Mouse (Mus musculus): ENCODE results near the gene Urb2. TPM values are rescaled to one million over a fixed set of nuclear protein-coding genes. Genes with fewer than 3 reads are reported as not detected.
A peak's percentile ranks its signal among the peaks of the same experiment; 100 is the strongest.

Urb2 gene
- polyA plus RNA-seq, 1 experiment from 2014 or later = 5.5 TPM

DNA sequence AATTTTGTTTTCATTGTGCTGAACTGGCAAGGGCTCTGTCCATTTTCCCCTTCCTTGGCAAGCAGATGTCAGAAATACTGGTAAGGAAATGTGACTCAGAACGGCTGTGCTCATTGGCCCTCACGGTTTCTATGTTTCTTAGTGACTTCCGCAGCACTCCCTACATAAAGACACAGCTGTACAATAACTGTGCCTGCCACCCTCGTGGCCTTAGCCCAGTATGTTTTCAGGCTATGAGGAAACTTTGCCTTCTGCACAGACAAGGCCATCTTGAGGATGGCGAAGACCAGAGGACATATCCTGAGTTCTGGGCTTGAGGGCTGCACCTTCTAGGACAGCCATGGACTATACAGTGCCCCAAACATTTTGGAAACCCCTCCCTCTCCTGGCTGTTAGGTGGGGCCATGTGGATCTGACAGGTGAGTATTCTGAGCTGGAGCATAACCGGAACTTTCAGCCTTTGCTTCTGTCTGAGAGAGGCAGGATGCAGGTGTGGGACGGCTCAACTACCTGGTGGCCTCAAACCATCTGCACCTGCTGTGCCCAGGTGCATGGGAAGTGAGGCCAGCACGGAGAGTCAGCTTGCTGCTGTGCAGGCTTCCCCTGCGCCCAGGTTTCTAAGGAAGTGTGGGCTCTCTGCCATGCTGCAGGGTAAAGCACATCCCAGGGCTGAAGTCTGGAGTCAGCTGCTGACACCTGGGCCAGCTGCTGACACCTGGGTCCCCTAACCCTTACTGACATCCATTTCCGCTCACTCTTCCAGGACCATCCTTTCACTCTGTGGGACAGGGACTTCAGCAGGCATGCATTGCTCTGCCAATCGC lies 35.7 kb downstream of the Urb2 start:
- H3K27me3 ChIP-seq = no peaks in the 10 kb centered on the region
- no peak for ATAC-seq (replicated peaks; ENCODE audit: low FRiP score)
- no peaks in the 10 kb centered on the region for H3K9me3 ChIP-seq (replicated peaks)
- H3K4me3 ChIP-seq (replicated peaks) = no peak overlapping the region
- H3K9ac ChIP-seq = no peak overlapping the region
- H3K36me3 ChIP-seq = no peaks in the 10 kb centered on the region
- H3K4me2 ChIP-seq = no peak overlapping the region
- no peaks in the 10 kb centered on the region for H3K4me1 ChIP-seq
- 75% methylated on average over 11 of the region's 11 CpGs for WGBS
- no peak overlapping the region for H3K27ac ChIP-seq

DNA sequence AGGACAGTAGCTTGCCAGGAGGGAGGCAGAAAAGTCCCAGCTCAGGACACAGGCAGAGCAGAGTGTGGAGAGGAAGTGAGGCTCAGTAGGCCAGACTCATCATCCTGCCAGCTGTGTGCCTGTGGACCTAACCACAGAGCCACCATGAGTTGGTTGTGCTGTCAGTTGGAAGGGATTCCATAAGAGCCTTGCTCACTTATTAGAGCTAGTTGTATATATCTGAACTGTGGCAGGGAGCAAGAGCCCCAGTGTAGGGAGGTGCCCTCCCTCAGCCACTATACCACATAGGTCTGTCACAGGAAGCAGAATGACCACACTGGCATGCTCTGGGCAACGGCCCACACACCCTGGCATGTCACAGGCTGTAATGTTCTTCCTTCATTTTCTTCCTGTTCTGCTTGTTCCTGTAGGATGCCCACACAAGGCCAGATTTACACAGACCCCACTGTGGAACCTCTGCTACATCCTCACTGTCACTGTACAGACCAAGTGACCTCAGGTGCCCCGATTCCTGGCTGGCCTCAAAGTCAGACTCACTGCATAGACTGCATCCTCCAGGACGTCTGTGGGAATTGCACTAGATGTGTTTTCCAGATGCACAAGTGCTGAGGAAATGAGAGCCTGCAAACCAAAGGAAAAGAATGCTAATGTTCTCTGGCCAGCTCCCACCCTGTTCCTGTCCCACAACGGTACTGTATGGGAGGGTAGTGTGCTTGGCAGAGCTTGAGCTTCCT lies 45.2 kb downstream of the Urb2 start:
- Histone ChIP-seq H3K4me1 (peaks cover 14% of the 10 kb centered on the region), H3K9me3 (replicated peaks) (no peaks in the 10 kb centered on the region), H3K27me3 (0 out of 2 replicates have a peak, but pooled peaks cover 2% of the 10 kb centered on the region), H3K4me2 (no peak overlapping the region), H3K36me3 (no peaks in the 10 kb centered on the region), H3K9ac (no peak overlapping the region), H3K27ac (no peak overlapping the region), H3K4me3 (replicated peaks) (no peak overlapping the region)
- 47% methylated on average over 4 of the region's 4 CpGs for WGBS
- no peak for ATAC-seq (replicated peaks; ENCODE audit: low FRiP score)

DNA sequence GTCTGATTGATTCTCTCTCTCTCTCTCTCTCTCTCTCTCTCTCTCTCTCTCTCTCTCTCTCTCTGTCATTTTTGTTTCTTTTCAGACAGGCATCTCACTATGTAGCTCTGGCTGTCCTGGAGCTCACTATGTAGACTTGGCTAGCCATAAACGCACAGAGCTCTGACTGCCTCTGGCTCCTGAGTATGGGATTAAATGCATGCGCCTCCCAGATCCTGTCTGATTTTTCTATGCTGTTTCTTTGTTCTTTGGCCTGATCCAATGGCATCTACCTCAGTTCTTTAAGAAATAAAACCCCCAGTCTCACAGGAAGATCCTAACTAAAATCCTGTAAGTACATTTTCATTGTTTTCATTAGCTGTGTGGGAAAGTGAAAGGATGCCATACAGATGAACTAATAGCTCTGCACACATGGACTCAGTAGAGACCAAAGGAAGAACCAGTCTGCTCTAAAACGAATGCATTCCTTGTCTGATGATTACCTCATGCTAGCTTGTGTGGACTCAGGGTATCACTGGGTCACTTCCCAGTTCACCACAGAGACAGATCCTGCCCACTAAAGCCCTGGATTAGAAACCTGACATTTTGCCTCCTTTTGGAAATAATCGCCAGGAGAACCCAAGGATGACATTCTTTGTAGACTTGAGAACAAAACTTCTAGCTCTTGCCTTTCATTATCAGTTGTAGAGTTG lies 45.9 kb downstream of the Urb2 start:
- no peak overlapping the region for H3K27ac ChIP-seq
- 78% methylated on average over 4 of the region's 4 CpGs for WGBS

DNA sequence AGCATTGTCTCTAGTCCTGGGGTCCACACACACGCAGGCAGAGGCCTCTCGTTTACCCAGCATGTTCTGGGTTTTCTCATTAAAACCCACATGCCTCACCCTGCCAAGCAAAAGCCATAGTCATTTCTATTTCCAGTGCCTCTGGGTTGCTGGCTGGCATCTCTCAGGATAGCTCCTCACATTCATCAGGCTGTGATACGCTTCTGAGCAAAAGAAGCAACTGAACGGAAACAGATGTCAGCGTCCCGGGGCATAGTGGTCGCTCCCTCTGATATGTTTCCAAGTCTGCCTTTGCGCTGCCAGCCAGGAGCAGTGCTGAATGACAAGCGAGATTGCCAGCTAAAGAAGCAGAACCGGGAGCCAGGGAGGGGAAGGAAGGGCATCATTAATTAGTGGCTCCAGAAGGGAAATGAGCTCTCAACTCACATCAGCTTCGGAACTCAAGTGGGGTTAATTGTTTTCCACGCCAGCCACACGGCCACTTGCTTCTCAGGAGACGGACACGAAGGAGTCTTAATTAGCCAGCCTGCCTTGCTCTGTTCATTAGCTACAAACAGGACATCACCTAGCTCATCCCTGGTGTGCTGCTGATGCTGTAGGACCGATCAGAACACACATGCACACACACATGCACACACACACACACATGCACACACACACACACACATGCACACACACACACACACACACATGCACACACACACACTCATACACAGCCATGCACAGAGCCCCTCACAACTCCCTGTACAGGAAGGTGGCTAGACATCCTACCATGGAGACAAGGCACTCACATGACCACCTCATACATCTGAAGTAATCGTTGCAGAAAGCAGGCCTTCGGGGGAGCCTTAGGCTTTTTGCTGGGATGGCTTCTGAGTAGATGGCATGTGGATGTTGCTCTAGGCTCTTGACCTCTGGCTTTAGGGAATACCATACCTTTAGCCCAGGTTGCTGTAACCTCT lies 49.3 kb downstream of the Urb2 start:
- Histone ChIP-seq H3K9me3 (replicated peaks) (no peaks in the 10 kb centered on the region), H3K4me3 (replicated peaks) (no peak overlapping the region), H3K27ac (no peak overlapping the region), H3K36me3 (no peaks in the 10 kb centered on the region), H3K4me1 (peaks cover 15% of the 10 kb centered on the region), H3K27me3 (0 out of 2 replicates have a peak, but pooled peaks cover 7% of the 10 kb centered on the region), H3K4me2 (peak overlapping the region; percentile 16; the same call in 1 of the 2 replicates), H3K9ac (no peak overlapping the region)
- no peak for ATAC-seq (replicated peaks; ENCODE audit: low FRiP score)
- 30% methylated on average over 18 of the region's 18 CpGs for WGBS

More for the DNA sequence above, 45.9 kb downstream of the Urb2 start:
- H3K9ac ChIP-seq = no peak overlapping the region
- no peak overlapping the region for H3K4me3 ChIP-seq (replicated peaks)
- H3K9me3 ChIP-seq (replicated peaks) = no peaks in the 10 kb centered on the region
- no peak overlapping the region for H3K4me2 ChIP-seq
- H3K27me3 ChIP-seq = 0 out of 2 replicates have a peak, but pooled peaks cover 5% of the 10 kb centered on the region
- peaks cover 14% of the 10 kb centered on the region for H3K4me1 ChIP-seq
- no peak for ATAC-seq (replicated peaks; ENCODE audit: low FRiP score)
- H3K36me3 ChIP-seq = no peaks in the 10 kb centered on the region

DNA sequence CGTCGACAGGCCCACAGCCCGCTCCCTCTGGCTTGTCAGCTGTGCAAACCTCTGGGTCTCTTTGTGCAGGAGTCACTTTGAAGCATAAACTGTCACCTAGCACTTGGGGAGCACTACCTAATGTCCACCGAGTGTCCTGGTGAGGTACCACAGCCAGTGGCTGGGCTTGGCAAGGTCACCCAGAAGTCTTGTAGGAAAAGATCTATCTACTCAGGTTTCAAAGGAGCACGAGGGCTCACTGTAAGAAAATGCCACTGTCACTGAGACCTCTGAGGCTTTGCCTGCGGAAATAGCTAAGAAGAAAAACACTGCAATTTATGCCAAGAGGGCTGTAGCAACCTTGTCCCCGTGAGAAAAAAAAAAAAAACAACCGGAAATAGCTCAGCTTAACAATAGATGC lies 54.7 kb downstream of the Urb2 start:
- Histone ChIP-seq H3K4me3 (replicated peaks) (no peak overlapping the region), H3K9ac (no peak overlapping the region), H3K36me3 (no peaks in the 10 kb centered on the region), H3K27ac (no peak overlapping the region), H3K9me3 (replicated peaks) (no peaks in the 10 kb centered on the region), H3K4me2 (no peak overlapping the region), H3K4me1 (peaks cover 19% of the 10 kb centered on the region), H3K27me3 (0 out of 2 replicates have a peak, but pooled peaks cover 7% of the 10 kb centered on the region)
- no peak for ATAC-seq (replicated peaks; ENCODE audit: low FRiP score)
- WGBS = 25% methylated on average over 8 of the region's 8 CpGs

DNA sequence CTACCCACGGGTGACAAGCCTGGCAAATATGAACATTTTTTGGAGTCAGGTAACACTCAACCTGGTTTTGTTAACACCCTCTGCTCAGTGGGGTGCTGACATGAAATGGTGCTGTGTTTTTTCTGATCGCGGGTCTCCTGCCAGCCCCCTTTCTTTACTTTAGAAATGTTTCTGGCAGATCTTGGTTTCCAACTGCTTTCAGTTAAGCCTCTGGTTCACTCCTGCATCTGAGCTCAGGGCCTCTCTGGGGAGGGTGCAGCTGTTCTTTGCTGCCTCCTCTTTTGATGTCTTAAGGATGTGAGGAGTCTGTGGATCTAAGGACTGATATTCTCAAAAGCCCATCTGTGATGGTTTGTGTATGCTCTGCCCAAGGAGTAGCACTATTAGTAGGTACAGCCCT lies 55.1 kb downstream of the Urb2 start:
- no peak overlapping the region for H3K4me2 ChIP-seq
- no peak for ATAC-seq (replicated peaks; ENCODE audit: low FRiP score)

DNA sequence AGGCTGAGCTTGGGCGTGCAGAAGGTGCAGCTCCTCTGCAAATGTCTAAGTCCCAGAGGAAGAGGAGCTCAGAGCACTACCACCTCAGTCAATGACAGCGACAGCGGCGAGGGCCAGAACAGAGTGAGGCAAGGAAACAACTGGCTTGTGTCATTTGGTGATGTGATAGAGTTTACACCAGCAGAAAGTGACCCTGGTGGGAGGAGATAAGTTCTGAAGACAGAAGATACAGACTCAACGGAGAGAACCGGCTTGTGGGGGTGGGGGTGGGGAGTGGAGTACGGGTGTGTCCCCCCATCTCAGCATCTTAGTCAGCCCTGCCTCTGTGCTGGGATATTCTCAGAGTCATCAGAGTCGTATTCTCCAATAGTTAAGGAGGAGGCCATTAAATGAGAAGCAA lies 56.1 kb downstream of the Urb2 start:
- no peak overlapping the region for H3K4me3 ChIP-seq (replicated peaks)
- 67% methylated on average over 8 of the region's 8 CpGs for WGBS
- no peak overlapping the region for H3K9ac ChIP-seq
- no peak overlapping the region for H3K4me2 ChIP-seq
- H3K27me3 ChIP-seq = 0 out of 2 replicates have a peak, but pooled peaks cover under 1% of the 10 kb centered on the region
- no peaks in the 10 kb centered on the region for H3K9me3 ChIP-seq (replicated peaks)
- peaks cover 19% of the 10 kb centered on the region for H3K4me1 ChIP-seq
- ATAC-seq (replicated peaks; ENCODE audit: low FRiP score) = no peak
- H3K36me3 ChIP-seq = no peaks in the 10 kb centered on the region
- H3K27ac ChIP-seq = no peak overlapping the region

More for the DNA sequence above, 55.1 kb downstream of the Urb2 start:
- Histone ChIP-seq H3K4me3 (replicated peaks) (no peak overlapping the region), H3K27ac (no peak overlapping the region), H3K36me3 (no peaks in the 10 kb centered on the region), H3K4me1 (peaks cover 19% of the 10 kb centered on the region), H3K9ac (no peak overlapping the region), H3K9me3 (replicated peaks) (no peaks in the 10 kb centered on the region), H3K27me3 (0 out of 2 replicates have a peak, but pooled peaks cover 5% of the 10 kb centered on the region)
- 39% methylated on average over 3 of the region's 3 CpGs for WGBS

DNA sequence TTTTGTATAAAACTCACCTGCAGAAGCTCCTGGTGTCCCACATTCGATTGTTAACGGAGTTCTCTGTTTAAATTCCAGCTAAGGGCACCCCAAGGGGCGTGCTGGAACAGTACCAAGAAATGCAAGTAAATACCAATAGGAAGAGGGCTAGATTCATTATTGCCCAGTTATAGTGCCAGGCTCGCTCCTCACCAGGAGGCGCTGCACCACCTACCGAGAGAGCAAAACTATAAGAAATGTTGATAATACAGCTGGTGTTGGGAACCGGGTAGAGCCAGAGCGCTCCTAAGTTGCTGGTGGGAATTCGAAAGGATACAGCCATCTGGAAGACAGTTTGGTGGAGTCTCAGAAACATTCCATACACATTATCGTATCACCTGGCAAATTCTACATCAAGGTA lies 56.7 kb downstream of the Urb2 start:
- no peak overlapping the region for H3K4me2 ChIP-seq
- no peaks in the 10 kb centered on the region for H3K27me3 ChIP-seq
- no peaks in the 10 kb centered on the region for H3K9me3 ChIP-seq (replicated peaks)
- no peak overlapping the region for H3K4me3 ChIP-seq (replicated peaks)
- no peak overlapping the region for H3K9ac ChIP-seq
- H3K4me1 ChIP-seq = peaks cover 19% of the 10 kb centered on the region
- no peak for ATAC-seq (replicated peaks; ENCODE audit: low FRiP score)
- H3K36me3 ChIP-seq = no peaks in the 10 kb centered on the region
- H3K27ac ChIP-seq = no peak overlapping the region
- 88% methylated on average over 10 of the region's 10 CpGs for WGBS

DNA sequence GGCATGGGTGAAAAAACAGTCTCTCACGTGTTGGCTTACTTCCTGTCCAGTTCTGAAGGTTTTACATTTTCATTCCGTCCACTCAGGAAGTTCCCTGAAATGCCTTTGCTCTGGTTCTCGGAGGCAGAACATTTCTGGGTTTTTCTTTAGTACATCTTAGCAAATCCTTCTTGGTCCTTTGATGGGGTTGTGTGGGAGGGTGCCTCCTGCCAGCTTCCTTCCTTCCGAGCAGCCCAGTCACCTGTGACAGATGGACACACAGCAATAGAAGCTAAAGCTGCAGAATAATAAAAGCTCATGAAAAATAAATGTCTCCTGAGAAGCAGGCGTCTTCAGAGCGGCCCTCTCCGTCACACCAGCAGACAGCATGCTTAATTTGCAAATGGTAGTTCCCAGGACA lies 57.7 kb downstream of the Urb2 start:
- no peaks in the 10 kb centered on the region for H3K27me3 ChIP-seq
- H3K4me1 ChIP-seq = peaks cover 19% of the 10 kb centered on the region
- H3K9me3 ChIP-seq (replicated peaks) = no peaks in the 10 kb centered on the region
- H3K4me2 ChIP-seq = no peak overlapping the region
- H3K36me3 ChIP-seq = no peaks in the 10 kb centered on the region
- no peak overlapping the region for H3K9ac ChIP-seq
- ATAC-seq (replicated peaks; ENCODE audit: low FRiP score) = no peak
- H3K27ac ChIP-seq = no peak overlapping the region
- 40% methylated on average over 7 of the region's 7 CpGs for WGBS
- no peak overlapping the region for H3K4me3 ChIP-seq (replicated peaks)

DNA sequence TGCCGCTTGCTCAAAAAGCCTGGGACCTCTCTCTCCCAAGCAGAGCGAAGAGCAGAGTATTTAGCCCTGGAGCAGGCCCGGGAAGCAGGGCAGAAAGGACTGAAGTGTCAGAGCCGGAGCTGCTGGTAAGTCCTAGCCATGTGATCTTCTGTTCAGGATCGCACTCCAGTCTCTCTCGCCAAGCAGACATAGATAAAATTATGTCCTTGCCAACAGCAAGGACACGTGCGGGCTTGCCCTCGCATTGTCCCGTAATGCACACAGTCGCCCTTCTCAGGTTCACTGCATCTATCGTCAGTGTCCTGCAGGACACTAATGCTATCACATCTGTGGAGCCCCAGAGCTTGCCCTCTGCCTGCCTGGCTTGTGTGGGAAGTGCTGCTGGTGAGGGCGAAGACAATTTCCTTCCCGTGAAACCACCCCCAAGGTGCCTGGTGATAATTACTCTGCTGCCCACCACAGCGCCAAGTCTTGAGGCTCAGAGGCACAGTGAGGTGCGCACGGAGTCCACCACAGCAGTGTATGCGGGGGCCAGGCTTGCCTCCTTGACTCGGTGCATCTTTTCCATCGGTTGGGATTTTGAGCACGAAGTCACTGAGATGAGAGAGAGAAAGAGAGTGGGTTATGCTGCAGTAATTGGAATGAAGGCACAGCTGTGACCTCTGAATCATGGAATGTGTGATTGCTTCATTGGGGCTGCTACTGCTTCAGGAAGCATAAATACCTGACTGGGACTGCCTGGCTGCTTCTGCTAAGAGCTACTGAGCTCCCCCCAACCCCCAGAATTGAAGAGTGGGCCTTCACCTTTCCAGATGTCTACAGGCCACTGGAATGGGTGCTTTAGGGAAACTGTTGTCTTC lies 59.4 kb downstream of the Urb2 start:
- 68% methylated on average over 21 of the region's 21 CpGs for WGBS
- Histone ChIP-seq H3K4me2 (no peak overlapping the region), H3K36me3 (no peaks in the 10 kb centered on the region), H3K4me1 (peaks cover 18% of the 10 kb centered on the region), H3K27me3 (no peaks in the 10 kb centered on the region), H3K27ac (no peak overlapping the region), H3K9me3 (replicated peaks) (no peaks in the 10 kb centered on the region), H3K9ac (no peak overlapping the region), H3K4me3 (replicated peaks) (no peak overlapping the region)
- ATAC-seq (replicated peaks; ENCODE audit: low FRiP score) = no peak

Data from kidney, embryonic 15.5 days (tissue).